Mouse (Mus musculus): ENCODE data around the gene Npc2. TPM values are rescaled to one million over a fixed set of nuclear protein-coding genes. Genes with fewer than 3 reads are reported as not detected.

Npc2 gene
- polyA plus RNA-seq, 1 experiment from 2014 or later, result 72.0 TPM

GRCm38 (mm10) chr12:84759063-84759462 is 13.9 kb downstream of the Npc2 start:
- Histone ChIP-seq H3K4me2 (replicated peaks) (no peak overlapping the region), H3K9ac (no peak overlapping the region), H3K36me3 (peaks cover 59% of the 10 kb centered on the region), H3K4me1 (no peaks in the 10 kb centered on the region), H3K4me3 (replicated peaks) (no peak overlapping the region), H3K27me3 (no peaks in the 10 kb centered on the region), H3K9me3 (replicated peaks) (no peaks in the 10 kb centered on the region), H3K27ac (replicated peaks) (no peak overlapping the region)
- WGBS, result 82% methylated on average over 2 of the region's 2 CpGs
- ATAC-seq (ENCODE audit: insufficient number of reproducible peaks, low FRiP score, low TSS enrichment, low read depth), result no peak

- H3K27me3 ChIP-seq, result no peaks in the 10 kb centered on the region
- peaks cover 48% of the 10 kb centered on the region for H3K36me3 ChIP-seq
- no peaks in the 10 kb centered on the region for H3K9me3 ChIP-seq (replicated peaks)
- no peak overlapping the region for H3K9ac ChIP-seq
- no peak overlapping the region for H3K4me3 ChIP-seq (replicated peaks)
- H3K27ac ChIP-seq (replicated peaks), result no peak overlapping the region
- no peak for ATAC-seq (ENCODE audit: insufficient number of reproducible peaks, low FRiP score, low TSS enrichment, low read depth)
- H3K4me2 ChIP-seq (replicated peaks), result no peak overlapping the region
- 90% methylated on average over 10 of the region's 10 CpGs for WGBS
- no peaks in the 10 kb centered on the region for H3K4me1 ChIP-seq
Observed at GRCm38 (mm10) chr12:84756016-84756415, 16.9 kb downstream of the Npc2 start.

DNA sequence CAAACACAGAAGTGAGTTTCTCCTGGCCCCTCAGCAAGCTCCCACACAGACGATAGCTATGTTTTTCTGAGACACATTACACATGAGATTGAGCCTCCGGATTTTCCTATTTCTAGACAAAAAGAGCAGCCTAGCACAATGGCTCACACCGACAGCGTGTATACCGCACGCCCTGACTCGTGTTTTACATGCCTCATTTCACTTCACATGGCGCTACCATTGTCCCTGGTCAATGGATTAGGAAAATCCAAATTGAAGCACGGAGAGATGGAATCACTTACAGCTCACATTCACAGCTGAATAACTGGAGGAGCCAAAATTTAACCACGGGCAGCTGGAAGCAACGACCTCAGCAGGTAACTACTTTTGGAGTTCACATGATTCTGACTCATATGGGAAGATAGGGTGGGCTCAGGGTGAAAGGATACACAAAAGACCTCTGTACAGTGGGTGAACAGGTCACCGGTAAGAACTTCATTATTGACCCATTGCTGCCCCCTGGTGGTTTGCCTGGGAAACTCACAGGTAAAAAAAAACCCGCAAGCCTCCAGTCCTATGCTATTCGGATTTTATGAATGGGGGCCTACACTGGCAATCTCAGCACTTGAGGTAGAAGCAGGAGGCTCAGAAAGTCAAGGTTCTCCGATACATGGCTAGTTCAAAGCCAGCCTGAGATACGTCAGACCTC is 17.8 kb downstream of the Npc2 start:
- Histone ChIP-seq H3K27me3 (no peaks in the 10 kb centered on the region), H3K9me3 (replicated peaks) (no peaks in the 10 kb centered on the region), H3K36me3 (peaks cover 39% of the 10 kb centered on the region), H3K27ac (replicated peaks) (no peak overlapping the region), H3K4me1 (no peaks in the 10 kb centered on the region), H3K4me2 (replicated peaks) (no peak overlapping the region), H3K4me3 (replicated peaks) (no peak overlapping the region), H3K9ac (no peak overlapping the region)
- ATAC-seq (ENCODE audit: insufficient number of reproducible peaks, low FRiP score, low TSS enrichment, low read depth), result no peak
- 61% methylated on average over 16 of the region's 16 CpGs for WGBS

- Histone ChIP-seq H3K4me3 (replicated peaks) (no peak overlapping the region), H3K9ac (no peak overlapping the region), H3K36me3 (peaks cover 15% of the 10 kb centered on the region), H3K9me3 (replicated peaks) (no peaks in the 10 kb centered on the region), H3K4me2 (replicated peaks) (no peak overlapping the region), H3K27ac (replicated peaks) (no peak overlapping the region), H3K4me1 (no peaks in the 10 kb centered on the region), H3K27me3 (no peaks in the 10 kb centered on the region)
- WGBS, result 34% methylated on average over 14 of the region's 14 CpGs
- ATAC-seq (ENCODE audit: insufficient number of reproducible peaks, low FRiP score, low TSS enrichment, low read depth), result peak; percentile 66; the same call in 1 of the 2 replicates
Observed at GRCm38 (mm10) chr12:84752131-84752977, 20.6 kb downstream of the Npc2 start.

DNA sequence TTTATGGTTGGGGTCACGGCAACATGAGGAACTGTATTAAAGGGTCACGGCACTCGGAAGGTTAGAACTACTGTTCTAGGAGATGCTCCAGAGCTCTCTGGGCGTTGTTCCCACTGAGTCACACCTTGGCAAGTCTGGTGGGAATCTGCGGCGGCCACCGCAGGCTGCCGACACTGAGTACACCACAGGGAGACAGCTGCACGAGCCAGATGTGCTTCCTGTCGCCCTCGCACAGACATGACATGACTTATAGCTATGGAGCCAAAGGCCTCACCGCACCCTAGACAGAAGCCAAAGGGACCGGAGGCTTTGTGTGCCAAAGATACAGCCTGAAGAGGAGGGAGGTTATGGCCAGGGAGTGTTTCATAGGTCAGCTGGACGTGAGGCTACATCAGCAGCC is 22.3 kb downstream of the Npc2 start:
- ATAC-seq (ENCODE audit: insufficient number of reproducible peaks, low FRiP score, low TSS enrichment, low read depth), result no peak
- WGBS, result 74% methylated on average over 14 of the region's 14 CpGs

GRCm38 (mm10) chr12:84748134-84748533 is 24.8 kb downstream of the Npc2 start:
- H3K4me3 ChIP-seq (replicated peaks), result no peak overlapping the region
- no peaks in the 10 kb centered on the region for H3K36me3 ChIP-seq
- no peaks in the 10 kb centered on the region for H3K9me3 ChIP-seq (replicated peaks)
- no peaks in the 10 kb centered on the region for H3K4me1 ChIP-seq
- no peak for ATAC-seq (ENCODE audit: insufficient number of reproducible peaks, low FRiP score, low TSS enrichment, low read depth)
- H3K9ac ChIP-seq, result no peak overlapping the region
- no peak overlapping the region for H3K27ac ChIP-seq (replicated peaks)
- H3K27me3 ChIP-seq, result no peaks in the 10 kb centered on the region
- 67% methylated on average over 3 of the region's 3 CpGs for WGBS
- H3K4me2 ChIP-seq (replicated peaks), result no peak overlapping the region

More for the DNA sequence above, 22.3 kb downstream of the Npc2 start:
- peaks cover 2% of the 10 kb centered on the region; the same call in 1 of the 2 replicates for H3K36me3 ChIP-seq
- no peak overlapping the region for H3K4me3 ChIP-seq (replicated peaks)
- no peak overlapping the region for H3K4me2 ChIP-seq (replicated peaks)
- no peaks in the 10 kb centered on the region for H3K27me3 ChIP-seq
- no peaks in the 10 kb centered on the region for H3K4me1 ChIP-seq
- no peak overlapping the region for H3K9ac ChIP-seq
- H3K27ac ChIP-seq (replicated peaks), result no peak overlapping the region
- no peaks in the 10 kb centered on the region for H3K9me3 ChIP-seq (replicated peaks)

GRCm38 (mm10) chr12:84745700-84746099 is 27.3 kb downstream of the Npc2 start:
- WGBS, result 55% methylated on average over 4 of the region's 4 CpGs
- no peak for ATAC-seq (ENCODE audit: insufficient number of reproducible peaks, low FRiP score, low TSS enrichment, low read depth)

DNA sequence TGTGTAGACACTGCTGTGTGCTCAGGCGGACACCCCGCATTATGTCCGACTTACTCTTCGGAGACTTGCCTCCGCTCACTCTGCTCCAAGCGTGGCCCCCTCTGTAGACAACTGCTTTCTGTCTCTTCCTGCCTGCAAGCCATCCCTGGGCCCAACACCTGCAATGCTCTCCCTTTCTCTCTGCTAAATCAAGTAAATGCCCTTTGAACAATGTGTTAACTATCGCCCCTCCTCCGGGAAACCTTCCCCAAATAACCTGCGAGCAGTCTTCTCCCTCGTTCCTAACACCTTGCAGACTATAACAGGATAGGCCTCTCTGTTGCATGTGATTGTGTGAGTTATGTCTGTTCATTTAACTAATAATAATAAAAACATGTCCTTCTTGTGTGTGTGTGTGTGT is 29.5 kb downstream of the Npc2 start:
- no peak overlapping the region for H3K27ac ChIP-seq (replicated peaks)
- H3K36me3 ChIP-seq, result no peaks in the 10 kb centered on the region
- H3K4me2 ChIP-seq (replicated peaks), result no peak overlapping the region
- no peak overlapping the region for H3K9ac ChIP-seq
- no peaks in the 10 kb centered on the region for H3K4me1 ChIP-seq
- no peak for ATAC-seq (ENCODE audit: insufficient number of reproducible peaks, low FRiP score, low TSS enrichment, low read depth)
- 89% methylated on average over 10 of the region's 10 CpGs for WGBS
- no peaks in the 10 kb centered on the region for H3K27me3 ChIP-seq
- H3K4me3 ChIP-seq (replicated peaks), result no peak overlapping the region
- H3K9me3 ChIP-seq (replicated peaks), result no peaks in the 10 kb centered on the region

More at GRCm38 (mm10) chr12:84745700-84746099, 27.3 kb downstream of the Npc2 start:
- H3K27ac ChIP-seq (replicated peaks), result no peak overlapping the region
- H3K4me3 ChIP-seq (replicated peaks), result no peak overlapping the region
- H3K27me3 ChIP-seq, result no peaks in the 10 kb centered on the region
- H3K9me3 ChIP-seq (replicated peaks), result no peaks in the 10 kb centered on the region
- no peak overlapping the region for H3K4me2 ChIP-seq (replicated peaks)
- H3K9ac ChIP-seq, result no peak overlapping the region
- H3K36me3 ChIP-seq, result no peaks in the 10 kb centered on the region
- no peaks in the 10 kb centered on the region for H3K4me1 ChIP-seq

- 66% methylated on average over 13 of the region's 13 CpGs for WGBS
- Histone ChIP-seq H3K27me3 (no peaks in the 10 kb centered on the region), H3K4me3 (replicated peaks) (no peak overlapping the region), H3K9me3 (replicated peaks) (no peaks in the 10 kb centered on the region), H3K27ac (replicated peaks) (no peak overlapping the region), H3K4me2 (replicated peaks) (no peak overlapping the region), H3K4me1 (no peaks in the 10 kb centered on the region), H3K9ac (no peak overlapping the region), H3K36me3 (no peaks in the 10 kb centered on the region)
- ATAC-seq (ENCODE audit: insufficient number of reproducible peaks, low FRiP score, low TSS enrichment, low read depth), result no peak
Observed at GRCm38 (mm10) chr12:84733366-84733765, 39.6 kb downstream of the Npc2 start.

DNA sequence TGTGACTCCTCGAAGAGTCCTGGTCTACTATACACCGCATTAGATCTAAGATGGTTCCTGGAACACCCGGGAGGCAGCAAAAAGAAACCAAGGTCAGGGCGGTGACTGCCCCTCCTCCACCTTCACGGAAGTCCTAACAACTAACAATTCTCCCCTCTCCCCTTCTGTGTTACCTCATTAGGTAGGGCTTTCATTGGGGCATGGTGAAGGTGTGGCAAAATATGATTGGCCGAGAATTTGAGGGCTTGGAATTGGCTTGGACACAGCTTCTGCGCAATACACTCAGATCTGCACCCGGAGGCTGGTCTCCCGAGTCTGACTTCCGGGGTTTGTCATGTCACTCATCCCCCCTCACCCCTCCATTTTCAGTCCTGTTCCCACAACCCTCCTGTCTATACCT is 44.5 kb downstream of the Npc2 start:
- no peaks in the 10 kb centered on the region for H3K9me3 ChIP-seq (replicated peaks)
- H3K27me3 ChIP-seq, result no peaks in the 10 kb centered on the region
- WGBS, result 88% methylated on average over 10 of the region's 10 CpGs
- H3K4me1 ChIP-seq, result no peaks in the 10 kb centered on the region
- no peak overlapping the region for H3K27ac ChIP-seq (replicated peaks)
- ATAC-seq (ENCODE audit: insufficient number of reproducible peaks, low FRiP score, low TSS enrichment, low read depth), result no peak
- no peak overlapping the region for H3K4me3 ChIP-seq (replicated peaks)
- H3K4me2 ChIP-seq (replicated peaks), result no peak overlapping the region
- no peak overlapping the region for H3K9ac ChIP-seq
- H3K36me3 ChIP-seq, result no peaks in the 10 kb centered on the region

GRCm38 (mm10) chr12:84727434-84727833 is 45.5 kb downstream of the Npc2 start:
- Histone ChIP-seq H3K4me3 (replicated peaks) (no peak overlapping the region), H3K9ac (no peak overlapping the region), H3K4me1 (no peaks in the 10 kb centered on the region), H3K9me3 (replicated peaks) (no peaks in the 10 kb centered on the region), H3K36me3 (no peaks in the 10 kb centered on the region), H3K27me3 (no peaks in the 10 kb centered on the region), H3K4me2 (replicated peaks) (no peak overlapping the region), H3K27ac (replicated peaks) (no peak overlapping the region)
- no peak for ATAC-seq (ENCODE audit: insufficient number of reproducible peaks, low FRiP score, low TSS enrichment, low read depth)
- WGBS, result 66% methylated on average over 5 of the region's 5 CpGs

All from embryonic facial prominence, embryonic 15.5 days (tissue).